Mouse (Mus musculus) T-cell, adult 2 months (primary cell): ENCODE measurements around the gene Ttc4.

ENCODE experiments used
- DNase-seq: peaks from one replicate; pipeline ENCODE4 v3.0.0; 2022; ENCODE audit warnings: low spot score

The Ttc4 gene

DNA sequence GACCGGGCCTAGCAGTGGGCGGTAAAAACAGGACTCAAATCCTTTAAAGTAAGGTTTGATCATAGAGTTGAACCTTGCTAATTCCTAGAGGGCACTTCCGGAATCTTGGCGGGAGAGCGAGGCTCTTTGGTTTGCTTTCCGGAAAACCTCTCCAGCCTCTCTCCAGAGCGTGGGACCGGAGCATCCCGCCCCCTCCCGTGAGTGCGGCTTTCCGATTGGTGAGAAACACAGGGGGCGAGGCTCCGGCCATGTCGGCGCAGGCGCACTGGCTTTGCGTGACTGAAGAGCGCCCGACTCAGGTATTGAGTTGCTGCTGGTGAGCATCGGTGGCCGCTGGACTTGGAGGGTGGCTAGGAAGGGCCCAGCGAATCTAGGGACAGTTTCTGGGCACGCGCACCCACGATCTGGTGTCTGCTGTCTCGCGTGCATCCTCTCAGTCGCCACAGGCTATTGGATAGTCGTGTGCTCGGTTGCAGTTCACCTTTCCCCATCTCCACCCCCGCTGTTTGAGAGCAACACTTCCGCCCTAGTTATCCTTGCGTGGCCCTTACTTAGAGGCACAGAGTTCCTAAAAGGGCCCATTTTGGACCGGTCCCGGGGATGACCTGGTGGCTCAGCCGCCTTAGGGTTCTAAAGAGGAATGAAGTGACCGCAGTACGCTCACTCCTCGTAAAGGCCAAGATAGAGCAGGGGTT is 27.8 kb downstream of the Ttc4 start, which contains the start of gene Pars2:
Gene Pars2, plus strand, starts transcription at position 237 of the 695 bp plus-strand sequence.
- DNase-seq, result peak; percentile 98

DNA sequence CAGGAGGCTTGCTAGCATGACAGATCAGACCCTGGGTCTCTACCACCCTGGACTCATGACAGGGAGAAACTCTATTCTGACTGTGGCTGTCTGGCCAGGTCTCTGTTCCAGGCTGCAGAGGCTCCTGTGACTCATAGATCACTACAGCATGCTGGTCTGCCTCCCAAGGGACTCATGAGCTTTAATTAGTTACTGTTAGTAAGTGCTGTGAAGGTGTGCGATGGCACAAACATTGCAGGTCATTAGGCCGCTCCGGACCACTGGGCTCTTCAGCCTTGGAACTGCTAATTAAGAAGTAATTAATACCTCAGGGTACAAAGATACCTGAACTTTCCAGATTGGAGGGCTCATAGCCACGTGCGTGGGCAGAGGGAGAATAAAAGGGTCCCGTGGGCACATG is 31.6 kb downstream of the Ttc4 start:
- DNase-seq, result no peak

DNA sequence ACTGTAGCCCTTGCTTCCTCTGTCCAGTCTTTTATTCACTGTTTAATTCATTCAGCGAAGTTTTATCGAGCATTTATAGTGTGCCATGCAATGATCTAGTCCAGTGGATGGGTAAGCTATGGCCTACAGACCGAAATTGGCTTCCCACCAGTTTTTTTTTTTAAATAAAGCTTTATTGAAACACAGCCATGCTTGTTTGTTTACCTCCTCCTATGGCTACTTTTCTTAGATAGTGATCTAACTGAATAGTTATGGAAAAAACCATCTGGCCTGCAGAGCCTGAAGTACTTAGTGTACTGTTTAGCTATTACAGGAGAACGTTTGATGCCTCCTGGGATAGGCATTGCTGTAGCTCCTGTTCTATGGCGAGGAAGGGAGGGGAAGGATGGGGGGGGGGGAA is 32.9 kb downstream of the Ttc4 start:
- no peak for DNase-seq

DNA sequence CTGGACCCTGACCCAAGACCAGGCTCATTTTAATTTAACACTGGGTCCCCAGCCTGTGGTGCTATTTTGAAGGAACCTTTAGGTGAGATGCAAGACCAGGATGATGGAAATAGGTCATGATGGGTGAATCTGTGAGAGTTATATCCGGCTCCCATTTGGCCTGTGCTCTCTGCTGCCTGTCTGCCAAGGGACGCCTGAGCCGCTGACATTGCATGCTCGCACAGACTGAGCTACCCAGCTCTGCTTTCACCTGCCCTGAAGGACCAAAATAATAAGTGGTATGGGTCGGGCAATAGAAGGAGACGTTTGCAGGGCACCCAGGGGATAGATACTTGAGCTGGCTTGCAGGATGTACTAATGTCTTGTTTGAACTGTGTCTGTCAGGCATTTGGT is 34.5 kb downstream of the Ttc4 start:
- DNase-seq, result no peak

DNA sequence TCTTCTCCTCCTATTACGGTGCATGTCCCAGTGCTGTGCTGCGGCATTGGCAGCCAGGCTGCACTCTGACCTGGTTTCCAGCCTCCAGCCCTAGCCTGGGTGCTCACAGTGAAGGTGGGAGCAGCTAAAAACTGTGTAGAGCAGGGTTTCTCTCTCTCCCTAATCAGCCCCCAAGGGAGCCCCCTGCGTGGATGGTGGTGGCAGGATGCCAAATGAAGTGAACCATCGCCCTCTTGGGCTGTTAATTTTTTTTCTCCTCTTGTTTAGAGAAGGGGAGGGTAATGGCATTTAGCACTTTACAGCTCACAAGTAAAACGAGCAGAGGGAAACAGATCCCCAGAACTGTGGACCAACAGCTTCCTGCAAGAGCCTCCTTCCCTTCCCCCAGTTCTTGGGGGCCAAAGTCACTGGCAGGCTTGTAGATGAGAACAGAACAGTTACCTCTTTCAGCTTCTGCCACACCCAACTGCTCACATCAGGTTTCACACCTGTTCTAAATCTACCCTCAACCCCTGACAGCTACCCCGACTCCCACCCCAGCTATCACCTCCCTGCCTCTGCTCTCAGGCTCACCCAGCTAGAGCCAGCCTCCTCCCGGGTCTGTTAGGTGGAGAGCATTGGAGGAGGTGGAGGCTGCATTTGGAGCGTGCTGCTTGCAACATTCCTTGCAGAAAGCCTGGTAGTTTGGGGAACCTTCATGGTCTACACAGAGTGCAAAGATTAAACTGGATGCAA is 35.1 kb downstream of the Ttc4 start:
- no peak for DNase-seq

DNA sequence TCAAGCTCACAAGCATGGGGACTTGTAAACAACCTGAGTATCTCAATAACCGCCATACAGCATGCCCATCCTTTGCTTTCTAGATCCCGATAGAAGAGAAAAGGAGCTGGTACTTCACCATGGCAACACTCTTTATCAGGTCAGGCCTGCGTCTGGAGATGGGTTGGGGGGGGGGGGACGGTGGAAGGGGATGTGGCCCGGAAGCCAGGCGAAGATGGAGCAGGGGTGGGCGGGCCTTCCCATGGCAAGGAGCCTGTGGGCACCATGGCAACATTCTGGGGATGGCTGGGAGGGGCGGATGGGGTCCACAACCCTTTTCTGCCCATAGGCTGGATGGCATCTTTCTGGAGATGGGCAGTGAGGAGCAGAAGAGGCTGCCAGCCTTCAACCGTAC is 44.7 kb downstream of the Ttc4 start:
- DNase-seq, result no peak

DNA sequence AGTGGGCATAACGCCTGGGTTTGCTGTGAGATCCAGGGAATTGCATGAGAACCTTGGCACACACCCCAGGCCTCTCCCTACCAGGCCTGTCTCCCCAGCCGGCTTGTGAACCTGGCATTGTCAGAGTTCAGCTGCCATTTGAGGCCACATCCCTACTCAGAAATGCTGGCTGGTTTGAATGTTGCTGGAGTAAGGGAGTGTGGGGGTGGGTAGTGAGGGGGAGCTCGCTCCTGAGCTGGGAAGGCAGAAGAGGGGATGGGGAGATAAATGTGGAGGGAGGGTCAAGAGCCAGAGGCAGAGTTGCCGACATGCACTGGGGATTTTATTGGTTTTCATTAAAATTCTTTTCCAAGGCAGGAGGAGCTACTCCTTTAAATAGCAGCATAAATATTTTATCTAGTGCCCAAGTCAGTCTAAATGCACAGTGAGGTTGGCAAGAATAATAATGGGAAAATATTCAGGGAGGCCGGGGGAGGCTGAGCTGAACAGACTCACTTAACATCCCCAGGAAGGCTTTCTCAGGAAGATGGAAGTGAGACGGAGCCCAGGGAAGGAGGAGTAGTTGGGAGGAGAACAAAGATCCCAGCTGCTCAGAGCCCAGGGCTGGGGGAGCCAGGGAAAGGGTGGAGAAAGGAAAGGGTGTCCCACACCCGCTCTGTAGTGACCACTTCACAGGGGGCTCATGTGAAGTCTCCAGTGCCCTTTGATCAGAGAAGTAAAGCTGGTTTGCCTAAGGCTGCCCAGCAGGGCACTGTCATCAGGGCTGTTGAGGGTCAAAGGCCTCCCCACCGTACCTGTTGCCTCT is 45.3 kb downstream of the Ttc4 start:
- no peak for DNase-seq

DNA sequence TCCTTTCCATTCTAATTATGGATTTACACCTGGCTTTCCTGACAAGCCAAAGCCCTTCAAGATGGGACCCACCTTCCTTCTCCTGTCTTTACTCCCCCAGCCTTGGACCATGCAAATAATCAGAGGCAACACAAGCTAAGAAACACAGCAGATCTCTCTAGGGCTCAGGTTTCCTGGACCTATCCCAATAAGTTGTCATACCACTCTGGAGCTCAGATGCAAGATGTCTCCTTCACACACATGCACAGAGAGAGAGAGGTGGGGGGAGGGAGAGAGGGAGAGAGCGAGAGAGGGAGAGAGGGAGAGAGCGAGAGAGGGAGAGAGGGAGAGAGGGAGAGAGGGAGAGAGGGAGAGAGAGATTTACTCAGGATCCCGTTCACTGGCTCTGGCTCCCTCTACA is 46.4 kb downstream of the Ttc4 start:
- DNase-seq, result no peak

DNA sequence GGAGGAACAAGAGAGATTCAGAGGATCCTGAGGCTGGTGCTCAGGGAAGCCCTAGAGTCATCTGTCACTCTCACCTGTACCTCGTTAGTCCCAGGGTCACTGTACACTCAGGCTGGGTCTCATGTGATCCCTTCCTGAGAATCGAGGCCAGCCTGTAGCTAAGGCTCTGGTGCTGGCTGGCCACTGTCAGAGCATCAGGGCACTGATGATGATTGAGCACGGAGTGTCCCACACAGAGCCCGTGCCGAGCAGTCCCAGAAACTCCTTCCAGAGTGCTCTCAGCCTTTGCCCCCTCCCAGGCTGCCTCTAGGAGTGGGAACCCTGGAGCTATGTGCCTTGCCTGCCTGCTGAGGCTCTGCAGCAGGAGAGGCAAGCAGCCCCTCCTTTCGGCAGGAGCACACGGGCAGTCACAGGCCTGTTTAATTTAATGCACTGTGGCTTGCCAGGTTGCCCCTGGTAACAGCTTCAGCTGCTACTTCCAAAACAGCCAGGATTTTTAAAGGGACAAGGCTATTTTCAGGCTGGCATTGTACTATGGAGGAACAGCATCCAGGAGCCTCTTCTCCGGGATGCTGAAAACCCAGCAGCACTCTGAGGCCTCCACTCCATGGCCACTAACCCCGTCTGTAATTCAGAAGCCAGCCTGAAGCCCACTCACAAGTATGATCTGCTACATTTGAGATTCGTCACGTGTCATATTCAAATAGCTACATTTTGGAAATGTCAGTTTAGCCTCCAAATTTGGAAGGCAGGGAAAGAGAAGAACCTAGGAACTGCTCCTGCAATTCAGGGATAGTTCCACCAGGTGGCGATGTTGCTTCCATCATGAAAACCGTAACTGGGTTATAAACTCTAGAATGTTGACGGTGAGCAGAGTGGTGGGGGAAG is 48.2 kb downstream of the Ttc4 start:
- peak; percentile 47 for DNase-seq

DNA sequence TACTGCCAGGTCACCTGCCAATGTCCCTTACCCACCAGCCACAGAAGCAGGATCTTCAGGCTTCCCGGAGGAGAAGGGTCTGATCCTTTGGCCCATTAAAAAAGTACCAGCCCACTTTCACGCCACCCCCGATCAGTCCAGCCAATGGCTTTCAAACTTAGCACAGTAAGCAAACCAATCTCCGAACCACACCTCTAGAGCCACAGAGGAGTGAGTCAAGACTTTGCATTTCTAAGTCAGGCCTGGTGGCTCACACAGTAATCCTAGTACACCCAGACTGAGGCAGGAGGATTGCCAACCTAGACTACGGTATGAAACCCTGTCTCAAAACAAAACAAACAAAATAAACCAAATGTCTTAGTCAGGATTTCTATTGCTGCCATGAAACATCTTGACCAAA is 49.4 kb downstream of the Ttc4 start:
- DNase-seq, result no peak

DNA sequence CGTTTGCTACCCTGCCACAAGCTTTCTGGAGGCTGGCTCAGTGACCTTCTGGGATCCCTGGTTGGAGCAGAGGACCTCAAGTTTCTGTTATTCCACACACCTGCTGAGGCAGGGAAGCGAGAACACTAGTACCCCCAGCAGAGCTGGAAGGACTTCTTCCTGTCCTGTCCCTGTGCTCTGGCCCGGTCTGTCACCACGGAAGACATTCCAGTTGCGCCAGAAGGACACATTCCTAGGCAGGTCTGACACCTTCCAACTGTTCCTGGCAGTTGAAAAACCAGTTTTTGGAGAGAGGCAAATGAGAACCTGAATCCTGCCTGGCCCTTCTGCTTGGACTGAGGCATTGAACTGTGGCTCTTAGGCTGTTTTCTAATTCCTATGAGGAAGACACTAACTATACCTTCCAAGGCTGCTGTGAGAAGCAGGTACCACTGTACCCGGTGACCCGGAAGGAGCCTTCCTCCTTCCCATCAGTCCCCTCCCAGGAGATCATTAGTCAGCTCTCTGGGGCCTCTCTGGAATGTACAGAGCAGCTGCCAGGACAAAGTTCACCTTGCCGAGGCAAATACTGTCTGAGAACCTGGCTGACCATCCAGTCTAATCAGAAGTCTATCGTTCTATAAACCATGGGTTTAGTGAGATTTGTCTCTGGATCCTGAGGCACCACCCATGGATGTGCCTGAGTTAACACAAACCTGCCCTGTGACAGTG is 49.9 kb downstream of the Ttc4 start:
- no peak for DNase-seq

DNA sequence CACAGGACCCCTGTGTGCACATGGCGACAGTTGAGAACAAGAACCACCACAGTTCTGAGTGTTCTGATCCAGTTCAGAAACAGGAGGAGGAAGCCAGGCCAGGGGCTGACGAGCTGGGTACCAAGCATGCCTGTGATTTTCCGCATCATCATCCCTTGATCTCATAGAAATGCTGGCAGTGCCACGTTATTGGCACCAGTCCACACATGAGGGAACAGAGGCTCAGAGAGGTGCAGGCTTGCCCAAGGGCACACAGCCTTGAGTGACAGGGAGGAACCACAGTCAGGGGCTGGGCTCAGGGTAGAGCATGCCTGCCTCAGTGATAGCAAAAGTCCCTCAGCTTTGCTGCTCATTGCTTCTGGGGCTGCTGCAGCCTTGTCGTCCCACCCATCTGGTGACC is 50.9 kb downstream of the Ttc4 start:
- DNase-seq, result no peak

DNA sequence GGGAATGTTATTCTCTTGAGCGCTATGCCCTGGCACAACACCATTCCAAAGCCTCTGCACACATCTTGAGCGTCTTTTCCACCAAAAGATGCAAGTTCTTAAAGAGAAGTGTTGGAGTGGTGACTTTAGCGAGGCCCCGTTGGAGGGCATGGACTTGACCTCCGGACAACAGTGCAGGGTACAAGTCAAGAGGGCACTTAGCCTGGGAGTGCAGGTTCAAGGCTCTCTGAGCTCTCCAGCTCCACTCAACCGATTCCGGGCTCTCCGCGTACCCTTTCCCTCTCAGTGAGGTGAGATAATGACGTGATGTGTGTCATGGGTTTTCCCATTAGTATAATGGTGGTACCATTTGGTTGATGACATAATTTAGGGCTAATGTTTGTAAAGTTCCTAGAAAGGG is 54.5 kb downstream of the Ttc4 start:
- DNase-seq, result no peak

DNA sequence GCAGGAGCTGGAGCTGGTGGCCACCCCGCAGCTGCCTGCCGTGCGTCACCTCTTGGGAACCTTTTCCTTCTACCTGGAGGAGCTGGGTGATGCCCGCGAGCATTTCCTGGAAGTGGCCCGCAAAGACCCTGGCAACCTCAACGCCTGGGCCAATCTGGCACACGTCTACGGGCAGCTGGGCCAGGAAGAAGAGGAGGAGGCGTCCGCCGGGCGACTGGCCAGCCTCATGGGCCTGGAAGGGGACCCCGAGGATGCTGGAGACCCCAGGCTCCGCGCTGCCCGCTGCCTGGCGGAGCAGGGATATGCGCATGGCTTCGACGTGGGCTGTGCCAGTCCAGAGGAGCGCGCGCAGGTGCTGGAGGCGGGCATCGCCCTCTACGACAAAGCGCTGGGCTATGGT is 56.0 kb downstream of the Ttc4 start:
- DNase-seq, result no peak

DNA sequence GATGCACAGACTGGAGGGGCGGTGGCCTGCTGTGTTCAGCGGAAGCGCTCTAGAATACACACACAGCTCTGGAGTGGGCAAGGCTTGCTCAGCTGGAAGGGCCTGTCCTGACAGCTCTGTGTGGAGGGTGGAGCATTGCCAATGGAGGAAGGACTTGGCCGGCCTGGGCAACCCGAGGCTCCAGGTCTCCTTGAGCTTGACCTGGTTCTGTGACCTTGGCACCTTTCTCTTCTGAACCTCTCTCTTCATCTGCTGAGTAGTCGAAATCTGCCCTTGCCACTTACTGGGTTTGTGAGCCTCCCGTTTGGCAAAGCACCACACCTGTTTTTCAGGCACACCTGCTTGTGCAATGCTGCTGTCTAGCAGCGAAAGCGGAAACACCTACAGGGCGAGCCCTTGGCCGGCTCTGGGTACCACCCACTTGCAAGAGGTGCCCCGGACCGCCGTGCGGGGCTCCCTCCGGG is 56.7 kb downstream of the Ttc4 start, which contains the start of gene Ttc22:
Gene Ttc22, plus strand, starts transcription at position 403 of the 464 bp plus-strand sequence.
- no peak for DNase-seq

DNA sequence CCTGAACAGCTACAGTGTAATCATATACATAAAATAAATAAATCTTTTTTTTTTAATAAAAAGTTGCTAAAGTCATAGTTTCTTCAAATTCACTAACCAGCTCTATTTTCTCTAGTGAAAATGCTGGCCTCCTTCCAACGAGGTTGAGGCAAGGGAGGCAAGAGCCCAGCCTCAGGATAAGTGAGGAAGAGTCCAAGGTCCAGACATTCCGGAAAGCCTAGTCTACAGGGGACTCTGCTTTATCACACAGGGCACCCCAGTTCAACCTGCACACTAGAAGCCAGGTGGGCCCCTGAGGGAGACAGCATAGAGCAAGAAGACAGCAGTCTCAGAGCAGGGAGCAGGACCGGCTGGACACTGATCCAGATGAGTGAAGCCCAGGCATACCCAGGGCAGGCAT is 57.3 kb downstream of the Ttc4 start:
- DNase-seq, result no peak

DNA sequence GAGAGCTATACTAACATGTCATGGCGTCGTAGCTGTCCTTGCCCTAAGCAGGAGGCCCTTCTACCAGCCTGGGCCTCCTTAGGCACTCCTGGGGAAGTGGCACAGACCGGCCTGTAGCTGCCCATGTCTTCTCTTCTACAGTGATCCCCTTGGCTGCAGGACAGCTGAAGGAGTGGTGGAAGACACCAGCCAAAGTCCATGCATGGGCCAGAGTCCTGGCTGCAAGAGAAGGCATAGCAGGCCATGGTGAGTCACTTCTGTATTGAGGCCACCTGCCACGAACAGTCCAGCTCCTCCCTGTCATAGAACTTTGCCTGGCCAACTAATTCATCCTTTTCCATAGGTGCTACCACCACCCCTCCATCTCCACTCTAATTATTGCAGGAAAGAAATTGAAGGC is 59.8 kb downstream of the Ttc4 start:
- no peak for DNase-seq

DNA sequence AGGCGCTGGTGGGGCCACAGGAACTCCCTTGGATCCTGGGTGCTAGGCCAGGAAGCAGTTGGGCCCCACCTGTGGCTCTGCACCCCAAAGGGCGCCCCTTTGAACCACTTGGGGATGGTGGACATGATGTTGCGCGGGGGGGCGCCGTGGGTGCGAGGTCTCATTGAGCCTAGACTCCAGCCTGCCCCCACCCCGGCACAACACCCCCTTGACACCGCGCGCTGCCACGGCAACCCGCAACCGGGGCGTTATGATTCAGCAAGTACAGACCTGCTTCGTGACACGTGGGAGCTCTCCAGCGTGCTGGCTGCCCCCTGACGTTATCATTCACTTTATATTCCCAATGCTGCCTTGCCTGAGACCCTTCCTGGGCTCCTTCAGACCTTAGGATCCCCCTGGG is 61.7 kb downstream of the Ttc4 start, which contains the start of gene Lexm:
Gene Lexm, minus strand, starts transcription at position 186 of the 400 bp plus-strand sequence.
- DNase-seq, result no peak

DNA sequence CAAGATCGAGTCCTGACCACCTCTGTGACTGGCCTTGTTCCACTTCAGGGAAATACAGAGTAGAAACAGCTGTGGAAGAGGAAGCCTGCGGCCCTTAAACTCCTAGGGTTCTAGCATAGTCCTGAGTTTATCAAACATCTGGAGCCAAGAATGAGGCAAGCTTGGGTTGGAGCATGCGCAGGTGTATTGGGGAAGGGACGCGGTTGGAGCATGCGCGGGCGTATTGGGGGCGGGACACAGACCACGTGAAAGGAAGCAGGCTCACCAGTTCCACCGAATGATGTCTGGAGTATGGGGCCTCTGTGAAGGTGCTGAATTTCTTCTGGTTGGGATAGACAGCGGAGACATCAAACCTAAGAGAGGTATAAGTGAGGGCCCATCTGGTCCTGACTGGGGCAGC is 63.1 kb downstream of the Ttc4 start:
- no peak for DNase-seq

DNA sequence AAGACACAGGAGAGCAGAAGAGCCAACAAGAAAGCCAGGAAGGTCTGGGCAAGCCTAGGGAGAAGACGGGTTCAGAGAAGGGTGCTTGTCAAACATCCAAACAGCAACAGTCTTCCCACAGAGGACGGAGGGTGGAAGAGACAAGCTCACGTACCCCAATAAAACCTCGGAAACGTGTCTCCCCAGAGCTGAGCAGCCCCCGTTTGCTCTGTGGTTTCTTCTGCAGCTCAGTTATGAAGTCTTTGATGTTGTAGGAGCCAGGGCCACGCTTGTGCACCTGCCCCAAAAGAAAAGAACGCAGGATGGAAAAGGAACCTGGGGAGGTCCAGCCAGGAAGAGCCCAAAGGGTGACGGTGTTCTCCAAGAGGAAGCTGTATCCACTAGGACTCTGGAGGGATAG is 63.9 kb downstream of the Ttc4 start:
- no peak for DNase-seq

DNA sequence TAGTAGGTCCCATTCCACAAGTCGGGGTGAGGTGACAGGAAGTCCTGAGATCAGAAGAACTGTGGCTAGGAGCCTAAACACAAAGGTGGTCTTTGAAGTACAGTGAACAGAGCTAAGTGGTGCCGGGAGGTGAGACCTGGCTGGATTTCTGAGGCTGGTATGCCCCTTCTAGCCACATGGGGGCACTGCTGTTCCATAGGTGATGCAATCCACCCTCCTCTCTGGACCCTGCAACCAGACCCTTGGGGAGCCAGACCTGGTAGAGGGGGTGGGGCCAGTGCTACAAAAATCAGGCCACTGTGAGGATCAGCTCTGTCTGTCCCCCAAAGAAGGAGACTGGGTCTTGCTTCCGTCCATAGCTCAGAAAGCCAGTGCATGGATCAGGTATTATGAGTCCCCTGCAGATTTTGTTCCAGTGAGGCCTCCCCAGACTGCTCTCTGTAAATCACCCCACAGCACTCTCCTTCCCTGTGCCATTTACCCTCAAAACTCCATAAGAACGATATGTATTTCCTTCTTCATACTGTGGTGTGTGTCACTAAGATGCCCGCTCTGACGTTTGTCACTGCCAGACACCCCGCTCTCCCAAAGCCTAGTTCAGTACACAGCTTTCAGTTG is 64.5 kb downstream of the Ttc4 start:
- peak; percentile 63 for DNase-seq
